Mouse (Mus musculus) neural tube, embryonic 11.5 days (tissue): ENCODE data around the gene Ppp1r15a. TPM values are rescaled to one million over a fixed set of nuclear protein-coding genes. Genes with fewer than 3 reads are reported as not detected.
A peak's percentile ranks its signal among the peaks of the same experiment; 100 is the strongest.

Experiments used
- ATAC-seq: fragments of 200-750 bp; cut with Nextera tagmentation; 2 replicates; pipeline ENCODE4 v1.8.0; 2017; ENCODE audit warnings: moderate number of reproducible peaks, mild to moderate bottlenecking, moderate TSS enrichment, moderate library complexity; ENCODE audit not compliant: insufficient read depth, low FRiP score, low TSS enrichment
- DNase-seq: peaks from one replicate; pipeline ENCODE4 v3.0.0-alpha.2; 2015; ENCODE audit warnings: low spot score
- H3K27ac ChIP-seq: fragments of 300-500 bp; sonication (generic); 2 replicates; pipeline ENCODE4 v1.5.1; 2014; ENCODE audit warnings: low read depth, mild to moderate bottlenecking, low read length
- H3K27me3 ChIP-seq: fragments of 300-500 bp; sonication (generic); 2 replicates; pipeline ENCODE4 v1.6.1; 2014; ENCODE audit warnings: mild to moderate bottlenecking, low read length, mixed read lengths; ENCODE audit not compliant: control insufficient read depth, insufficient read depth
- H3K36me3 ChIP-seq: fragments of 300-500 bp; sonication (generic); 2 replicates; pipeline ENCODE4 v1.6.1; 2014; ENCODE audit warnings: mild to moderate bottlenecking, low read length, moderate library complexity, mixed read lengths; ENCODE audit not compliant: control insufficient read depth, insufficient read depth
- H3K4me1 ChIP-seq: fragments of 300-500 bp; sonication (generic); 2 replicates; pipeline ENCODE4 v1.6.1; 2014; ENCODE audit warnings: low read length, mixed read lengths; ENCODE audit not compliant: control insufficient read depth, insufficient read depth
- H3K4me2 ChIP-seq: fragments of 300-500 bp; sonication (generic); 2 replicates; pipeline ENCODE4 v1.6.1; 2014; ENCODE audit warnings: low read depth, mild to moderate bottlenecking, moderate library complexity
- H3K4me3 ChIP-seq: fragments of 300-500 bp; sonication (generic); 2 replicates; pipeline ENCODE4 v1.5.1; 2014; ENCODE audit warnings: low read depth, low read length
- H3K9ac ChIP-seq: fragments of 300-500 bp; sonication (generic); 2 replicates; pipeline ENCODE4 v1.6.1; 2014; ENCODE audit warnings: mild to moderate bottlenecking, low read length
- H3K9me3 ChIP-seq: fragments of 300-500 bp; sonication (generic); 2 replicates; pipeline ENCODE4 v1.6.1; 2016; ENCODE audit warnings: low read length; ENCODE audit not compliant: control insufficient read depth
- WGBS: fragments of 180-500 bp; shearing (Covaris S2); extraction: QIAGEN DNeasy Blood & Tissue Kit; methylation state at CpG from one replicate; pipeline ENCODE4 v1.1.7; 2014; 5-methylcytosine and 5-hydroxymethylcytosine counted together
- polyA plus RNA-seq: library from polyadenylated mRNA; unstranded; fragments of >200 nt; fragmentation: Nextera tagmentation; extraction: Ambion mirVana; gene quantifications from 2 replicates; pipeline ENCODE4 v1.2.1, GENCODE M21; 2014

Gene Ppp1r15a
- polyA plus RNA-seq, 1 experiment from 2014 or later = 17.7 TPM

DNA sequence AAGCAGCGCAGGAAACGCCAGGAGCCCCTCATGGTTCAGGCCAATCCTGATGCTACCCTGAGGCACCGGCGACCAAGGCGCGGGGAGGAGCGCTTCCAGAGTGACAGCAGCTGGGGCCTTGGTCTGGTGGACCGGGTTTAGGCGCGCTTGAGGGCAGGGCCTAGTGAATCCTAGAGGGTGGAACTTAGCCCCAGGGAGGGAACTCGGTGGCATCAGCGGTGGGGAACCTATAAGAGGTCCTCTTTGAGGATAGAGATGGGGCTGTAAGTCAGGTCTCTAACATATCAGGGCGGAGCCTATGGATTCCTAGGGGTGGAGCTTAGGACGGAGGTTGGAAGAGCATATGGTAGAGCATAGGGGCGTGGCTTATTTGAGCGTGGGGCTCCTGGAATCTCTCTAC lies 10.6 kb downstream of the Ppp1r15a start:
- Histone ChIP-seq H3K4me1 (no peaks in the 10 kb centered on the region), H3K36me3 (no peaks in the 10 kb centered on the region), H3K4me2 (0 out of 2 replicates have a peak overlapping the region, but pooled peaks have one; percentile 7), H3K27me3 (no peaks in the 10 kb centered on the region), H3K4me3 (no peak overlapping the region), H3K27ac (no peak overlapping the region), H3K9me3 (no peaks in the 10 kb centered on the region), H3K9ac (no peak overlapping the region)
- DNase-seq (no peak), ATAC-seq (no peak)
- WGBS = 26% methylated on average over 16 of the region's 16 CpGs

GRCm38 (mm10) chr7:45514411-45514810 lies 11.7 kb downstream of the Ppp1r15a start:
- Histone ChIP-seq H3K4me1 (peaks cover 3% of the 10 kb centered on the region; the same call in 1 of the 2 replicates), H3K27me3 (no peaks in the 10 kb centered on the region), H3K9ac (no peak overlapping the region), H3K4me2 (no peak overlapping the region), H3K27ac (no peak overlapping the region), H3K4me3 (no peak overlapping the region), H3K36me3 (no peaks in the 10 kb centered on the region), H3K9me3 (no peaks in the 10 kb centered on the region)
- WGBS = 82% methylated on average over 7 of the region's 7 CpGs
- ATAC-seq (no peak), DNase-seq (no peak)

GRCm38 (mm10) chr7:45509912-45510787 lies 15.9 kb downstream of the Ppp1r15a start, which contains the start of gene Nucb1:
Gene Nucb1, minus strand, starts transcription at chr7:45510406.
- Histone ChIP-seq H3K27me3 (no peaks in the 10 kb centered on the region), H3K4me2 (peak within 1 kb of the TSS; percentile 55), H3K4me3 (peak within 1 kb of the TSS; percentile 52), H3K27ac (peak within 1 kb of the TSS; percentile 78), H3K4me1 (peaks cover 6% of the 10 kb centered on the region; the same call in 1 of the 2 replicates), H3K36me3 (no peaks in the 10 kb centered on the region), H3K9me3 (no peaks in the 10 kb centered on the region), H3K9ac (peak within 1 kb of the TSS; percentile 53)
- peak; percentile 94 for DNase-seq
- peak; percentile 81 for ATAC-seq
- WGBS = under 1% methylated on average over 44 of the region's 44 CpGs

- no peak for DNase-seq
- whole genome bisulfite sequencing = 37% methylated on average over 19 of the region's 19 CpGs
- Histone ChIP-seq H3K9me3 (no peaks in the 10 kb centered on the region), H3K9ac (peak overlapping the region; percentile 53), H3K4me2 (peak overlapping the region; percentile 55), H3K27me3 (no peaks in the 10 kb centered on the region), H3K36me3 (no peaks in the 10 kb centered on the region), H3K27ac (no peak overlapping the region), H3K4me3 (peak overlapping the region; percentile 52), H3K4me1 (peaks cover 6% of the 10 kb centered on the region; the same call in 1 of the 2 replicates)
- ATAC-seq = no peak
Measured at GRCm38 (mm10) chr7:45509181-45509882, 16.7 kb downstream of the Ppp1r15a start.

- no peak overlapping the region for H3K27ac ChIP-seq
- H3K9me3 ChIP-seq = no peaks in the 10 kb centered on the region
- ATAC-seq (no peak), DNase-seq (no peak)
- H3K9ac ChIP-seq = no peak overlapping the region
- no peaks in the 10 kb centered on the region for H3K27me3 ChIP-seq
- WGBS = 94% methylated on average over 6 of the region's 6 CpGs
- H3K4me2 ChIP-seq = no peak overlapping the region
- H3K36me3 ChIP-seq = no peaks in the 10 kb centered on the region
- H3K4me3 ChIP-seq = no peak overlapping the region
- peaks cover 6% of the 10 kb centered on the region; the same call in 1 of the 2 replicates for H3K4me1 ChIP-seq
Measured at GRCm38 (mm10) chr7:45508561-45508960, 17.5 kb downstream of the Ppp1r15a start.

DNA sequence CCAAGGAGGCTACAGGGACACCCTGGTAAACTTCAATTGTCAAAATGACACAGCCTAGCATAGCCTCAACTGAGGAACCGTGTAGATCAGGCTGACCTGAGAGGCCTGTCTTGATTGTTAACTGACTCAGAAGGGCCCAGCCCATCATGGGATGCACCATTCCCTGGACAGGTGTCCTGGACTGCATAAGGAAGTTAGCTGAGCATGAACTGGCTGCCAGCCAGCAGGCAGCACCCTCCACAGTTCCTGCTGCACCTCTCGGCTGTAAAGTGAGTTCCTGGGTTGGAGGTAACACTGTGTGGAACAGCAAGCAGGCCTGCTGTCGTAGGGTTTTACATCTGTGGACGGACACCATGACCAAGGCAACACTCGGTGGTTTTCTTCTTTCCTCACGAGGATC lies 18.5 kb downstream of the Ppp1r15a start:
- H3K4me3 ChIP-seq = no peak overlapping the region
- H3K27ac ChIP-seq = no peak overlapping the region
- H3K27me3 ChIP-seq = no peaks in the 10 kb centered on the region
- no peaks in the 10 kb centered on the region for H3K9me3 ChIP-seq
- H3K9ac ChIP-seq = no peak overlapping the region
- DNase-seq (no peak), ATAC-seq (no peak)
- peaks cover 6% of the 10 kb centered on the region; the same call in 1 of the 2 replicates for H3K4me1 ChIP-seq
- H3K4me2 ChIP-seq = no peak overlapping the region
- H3K36me3 ChIP-seq = no peaks in the 10 kb centered on the region
- 93% methylated on average over 6 of the region's 6 CpGs for WGBS

- WGBS = 92% methylated on average over 6 of the region's 6 CpGs
- H3K36me3 ChIP-seq = peaks cover 6% of the 10 kb centered on the region; the same call in 1 of the 2 replicates
- no peak for ATAC-seq
Measured at GRCm38 (mm10) chr7:45498427-45498826, 27.6 kb downstream of the Ppp1r15a start.

GRCm38 (mm10) chr7:45494548-45494947 lies 31.5 kb downstream of the Ppp1r15a start:
- H3K4me2 ChIP-seq = no peak overlapping the region
- no peak overlapping the region for H3K4me3 ChIP-seq
- ATAC-seq = no peak
- no peaks in the 10 kb centered on the region for H3K27me3 ChIP-seq
- peaks cover 10% of the 10 kb centered on the region; the same call in 1 of the 2 replicates for H3K36me3 ChIP-seq
- H3K27ac ChIP-seq = no peak overlapping the region
- DNase-seq = no peak
- no peak overlapping the region for H3K9ac ChIP-seq
- no peaks in the 10 kb centered on the region for H3K9me3 ChIP-seq
- WGBS = 84% methylated on average over 9 of the region's 9 CpGs
- no peaks in the 10 kb centered on the region for H3K4me1 ChIP-seq

More at GRCm38 (mm10) chr7:45498427-45498826, 27.6 kb downstream of the Ppp1r15a start:
- H3K4me3 ChIP-seq = no peak overlapping the region
- H3K27ac ChIP-seq = no peak overlapping the region
- H3K4me2 ChIP-seq = no peak overlapping the region
- H3K9me3 ChIP-seq = no peaks in the 10 kb centered on the region
- no peaks in the 10 kb centered on the region for H3K4me1 ChIP-seq
- no peak for DNase-seq
- H3K27me3 ChIP-seq = no peaks in the 10 kb centered on the region
- no peak overlapping the region for H3K9ac ChIP-seq
